Mouse (Mus musculus) spleen, adult 2 months (tissue): ENCODE data around the gene Tns1.

ENCODE experiments used
- CTCF ChIP-seq: fragments of 200-500 bp; IDR thresholded peaks from 2 replicates; pipeline ENCODE4 v1.5.1; 2011; ENCODE audit warnings: mild to moderate bottlenecking, inconsistent platforms; ENCODE audit not compliant: insufficient read depth, insufficient read length, insufficient replicate concordance; ENCODE audit errors: extremely low read depth
- POLR2A ChIP-seq: fragments of 200-500 bp; IDR thresholded peaks from 2 replicates; pipeline ENCODE4 v1.6.1; 2011; ENCODE audit warnings: low read depth, low read length, inconsistent platforms

- TF ChIP-seq CTCF: no peak
- TF ChIP-seq POLR2A: no peak
These were observed 74.8 kb downstream of the Tns1 start for GRCm38 (mm10) chr1:74049430-74049829.
